Mouse (Mus musculus) brain, embryonic 14.5 days (tissue): Measurements from ENCODE around the gene Sebox.
"Not testable (repeated sequence)": the region's sequence is repeated elsewhere in the genome, so short reads cannot be mapped to it uniquely, and the experiment has no call there.

ENCODE experiments used
- CTCF ChIP-seq: fragments of 200-500 bp; IDR thresholded peaks from 2 replicates; pipeline ENCODE4 v1.5.1; 2012; ENCODE audit warnings: inconsistent platforms, mild to moderate bottlenecking, moderate library complexity, borderline replicate concordance; ENCODE audit not compliant: insufficient read depth, insufficient read length; ENCODE audit errors: extremely low read depth
- POLR2A ChIP-seq: fragments of 200-500 bp; IDR thresholded peaks from 2 replicates; pipeline ENCODE4 v1.6.1; 2012; ENCODE audit warnings: mild to moderate bottlenecking, inconsistent platforms, borderline replicate concordance; ENCODE audit not compliant: poor library complexity, insufficient read depth, insufficient read length, severe bottlenecking; ENCODE audit errors: extremely low read depth

GRCm38 (mm10) chr11:78531515-78531914 is 28.3 kb downstream of the Sebox start:
- TF ChIP-seq CTCF, POLR2A: not testable (repeated sequence)
